Mouse (Mus musculus) spleen, adult 12 weeks (tissue): ENCODE data around the gene Txnl4b.

ENCODE experiments used
- DNase-seq: peaks from one replicate; pipeline ENCODE4 v3.0.0; 2022; ENCODE audit warnings: low spot score

The Txnl4b gene

GRCm38 (mm10) chr8:109595854-109596253 is 30.2 kb downstream of the Txnl4b start:
- DNase-seq, result peak; percentile 55

GRCm38 (mm10) chr8:109606725-109607124 is 41.0 kb downstream of the Txnl4b start:
- no peak for DNase-seq

- no peak for DNase-seq
Observed at GRCm38 (mm10) chr8:109607650-109608049, 42.0 kb downstream of the Txnl4b start.

- DNase-seq, result peak; percentile 94
Observed at GRCm38 (mm10) chr8:109608271-109609152, 42.8 kb downstream of the Txnl4b start, which contains the start of gene Dhodh. TSS of gene Dhodh (minus strand) at chr8:109608673.

GRCm38 (mm10) chr8:109609153-109609502 is 43.4 kb downstream of the Txnl4b start:
- no peak for DNase-seq

GRCm38 (mm10) chr8:109614243-109615210 is 48.8 kb downstream of the Txnl4b start, which contains the start of gene Pkd1l3:
TSS of gene Pkd1l3 (plus strand) at chr8:109614517.
- DNase-seq, result no peak

DNA sequence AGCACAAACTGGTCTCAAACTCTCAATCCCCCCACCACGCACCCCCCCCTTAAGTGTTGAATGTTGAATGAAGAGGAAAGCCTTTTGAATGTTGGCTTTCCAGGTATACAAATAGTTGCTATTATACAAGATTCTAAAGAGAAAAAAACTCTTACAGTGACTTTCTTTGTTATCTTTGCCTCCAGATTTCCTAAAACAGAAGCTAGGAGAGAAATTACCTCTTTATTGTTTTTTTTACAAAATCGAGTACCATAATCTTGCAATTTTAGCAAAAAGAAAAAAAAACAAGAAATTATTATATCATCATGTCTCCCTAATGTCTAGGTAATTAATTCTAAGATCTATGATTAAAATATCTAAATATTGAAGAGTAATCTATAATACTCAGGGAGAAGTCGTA is 49.9 kb downstream of the Txnl4b start:
- no peak for DNase-seq
